Mouse (Mus musculus) cerebellum, postnatal 14 days (tissue): ENCODE data around the gene Racgap1.

Source experiments
- DNase-seq, 2 experiments: peaks; one replicate each; pipeline ENCODE4 v3.0.0; 2021; ENCODE audit warnings: mixed read lengths in 2 of 2

The Racgap1 gene

GRCm38 (mm10) chr15:99664600-99665451, 13.4 kb upstream of the Racgap1 start:
- peak; percentile 67 to 80 for DNase-seq

GRCm38 (mm10) chr15:99663964-99664599, 12.6 kb upstream of the Racgap1 start:
- DNase-seq: peak; percentile 62 to 72

GRCm38 (mm10) chr15:99662371-99662770, 10.9 kb upstream of the Racgap1 start:
- no peak for DNase-seq

GRCm38 (mm10) chr15:99661121-99661830, 9.8 kb upstream of the Racgap1 start:
- DNase-seq: peak; percentile 64 to 73

- no peak for DNase-seq
Measured at GRCm38 (mm10) chr15:99658437-99658836, 7.0 kb upstream of the Racgap1 start.

- DNase-seq: no peak
Measured at GRCm38 (mm10) chr15:99655956-99656355, 4.5 kb upstream of the Racgap1 start.

- no peak for DNase-seq
Measured at GRCm38 (mm10) chr15:99653876-99654275, 2.4 kb upstream of the Racgap1 start.

- DNase-seq: peak in 1 of 2 experiments; percentile 37
Measured at GRCm38 (mm10) chr15:99653291-99653690, 1.8 kb upstream of the Racgap1 start.

GRCm38 (mm10) chr15:99651984-99652872, 772 bp upstream of the Racgap1 start:
- no peak for DNase-seq

GRCm38 (mm10) chr15:99650304-99650703, 1.2 kb downstream of the Racgap1 start:
- DNase-seq: no peak

- no peak for DNase-seq
Measured at GRCm38 (mm10) chr15:99649067-99649761, 2.2 kb downstream of the Racgap1 start.

GRCm38 (mm10) chr15:99648326-99648725, 3.1 kb downstream of the Racgap1 start:
- no peak for DNase-seq

- peak; percentile 74 for DNase-seq
Measured at GRCm38 (mm10) chr15:99644776-99645175, 6.7 kb downstream of the Racgap1 start.

GRCm38 (mm10) chr15:99643832-99644231, 7.6 kb downstream of the Racgap1 start:
- DNase-seq: no peak

GRCm38 (mm10) chr15:99642622-99643021, 8.8 kb downstream of the Racgap1 start:
- no peak for DNase-seq

- DNase-seq: no peak
Measured at GRCm38 (mm10) chr15:99638124-99638485, 13.4 kb downstream of the Racgap1 start.

- no peak for DNase-seq
Measured at GRCm38 (mm10) chr15:99637405-99638123, 13.9 kb downstream of the Racgap1 start.

- DNase-seq: no peak
Measured at GRCm38 (mm10) chr15:99634702-99635101, 16.8 kb downstream of the Racgap1 start.

GRCm38 (mm10) chr15:99631618-99632017, 19.8 kb downstream of the Racgap1 start:
- DNase-seq: no peak

GRCm38 (mm10) chr15:99622063-99622462, 29.4 kb downstream of the Racgap1 start:
- no peak for DNase-seq

- DNase-seq: peak; percentile 38 to 45
Measured at GRCm38 (mm10) chr15:99619821-99620220, 31.6 kb downstream of the Racgap1 start.
